In the genomic region with DNA sequence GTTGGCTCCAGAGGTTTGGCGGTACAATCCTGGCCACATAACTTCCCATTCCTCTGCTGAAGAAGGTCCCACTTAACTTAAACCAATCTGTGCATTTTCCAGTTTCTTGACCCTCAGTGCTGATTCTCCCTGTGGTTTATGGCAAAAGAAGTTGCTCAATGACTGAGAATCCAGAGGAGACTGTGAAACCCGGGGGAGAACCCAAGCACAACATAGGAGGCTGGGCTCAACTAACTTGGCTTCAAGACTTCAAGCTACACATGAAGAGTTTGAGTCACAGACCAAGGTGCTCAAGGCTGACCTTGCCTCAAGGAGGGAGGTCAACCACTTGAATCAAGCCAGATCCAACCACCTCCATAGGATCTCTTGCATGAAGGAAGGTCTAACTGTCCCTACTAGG, we compare ENCODE assay signal across 14 mouse cellular contexts. TPM values are rescaled to one million over a fixed set of nuclear protein-coding genes. Genes with fewer than 3 reads are reported as not detected.
DNase-seq lines count a peak whose midpoint lies in the region; ATAC-seq and TF ChIP-seq lines count a peak whose summit lies in the region.
"Had no signal": no experiment of that assay in that cellular context is flagged by ENCODE, and none has a peak within 500 bp of the region (broad histone marks: within the 10 kb centered on the region; RNA-seq: fewer than 3 reads in every experiment).

No protein-coding gene starts in this region.

- H3K27me3 ChIP-seq in kidney, embryonic 14.5 days (ENCODE audit: control insufficient read depth, insufficient read depth, low read length): no peaks in the 10 kb centered on the region
- no peaks in the 10 kb centered on the region for H3K27me3 ChIP-seq in embryonic facial prominence, embryonic 14.5 days (replicated peaks; ENCODE audit: control insufficient read depth, insufficient read depth, low read length)
- no peaks in the 10 kb centered on the region for H3K27me3 ChIP-seq in myocyte (ENCODE audit: control insufficient read depth, insufficient read depth, insufficient read length)
- H3K27me3 ChIP-seq: liver, embryonic 15.5 days had no signal

- TF ChIP-seq POLR2A in bone marrow macrophage, adult 2 months (IDR thresholded peaks at IDR 0.05; ENCODE audit: borderline replicate concordance, low read depth, low read length): no peak
- TF ChIP-seq POLR2A in myocyte (IDR thresholded peaks at IDR 0.05; ENCODE audit: insufficient read length, low read depth): no peak

- no peak overlapping the region for H3K4me3 ChIP-seq in kidney, embryonic 14.5 days (ENCODE audit: low read length)
- no peak overlapping the region for H3K4me3 ChIP-seq in bone marrow macrophage, adult 2 months (ENCODE audit: insufficient read depth, low read length)
- no peak overlapping the region for H3K4me3 ChIP-seq in embryonic facial prominence, embryonic 14.5 days (ENCODE audit: low read depth, low read length)
- H3K4me3 ChIP-seq in myocyte: no peak overlapping the region
- H3K4me3 ChIP-seq: heart, embryonic 15.5 days; liver, embryonic 15.5 days had no signal

- no peak overlapping the region for H3K4me2 ChIP-seq in kidney, embryonic 14.5 days (replicated peaks; ENCODE audit: low read depth, low read length)
- H3K4me2 ChIP-seq in embryonic facial prominence, embryonic 14.5 days (ENCODE audit: low read depth, low read length): no peak overlapping the region
- no peak overlapping the region for H3K4me2 ChIP-seq in myocyte (ENCODE audit: low read depth)
- H3K4me2 ChIP-seq: heart, embryonic 15.5 days; liver, embryonic 15.5 days had no signal

- ATAC-seq in kidney, embryonic 14.5 days (ENCODE audit: low FRiP score, low TSS enrichment): no peak
- no peak for ATAC-seq in embryonic facial prominence, embryonic 14.5 days (ENCODE audit: low read depth)

- no peak for TF ChIP-seq CTCF in bone marrow macrophage, adult 2 months (IDR thresholded peaks at IDR 0.05; ENCODE audit: low read depth, low read length)

- WGBS in kidney, embryonic 14.5 days: 94% methylated on average over 2 of the region's 2 CpGs
- 89% methylated on average over 2 of the region's 2 CpGs for WGBS in embryonic facial prominence, embryonic 14.5 days

- H3K27ac ChIP-seq in kidney, embryonic 14.5 days (ENCODE audit: low read depth, low read length): peak overlapping the region; percentile 19; the same call in 1 of the 2 replicates
- H3K27ac ChIP-seq in bone marrow macrophage, adult 2 months (ENCODE audit: insufficient read depth, low read depth, low read length): peak overlapping the region; percentile 28; the same call in 1 of the 2 replicates
- peak overlapping the region; percentile 85; the same call in 1 of the 2 replicates for H3K27ac ChIP-seq in embryonic facial prominence, embryonic 14.5 days (replicated peaks; ENCODE audit: low read depth, low read length)
- H3K27ac ChIP-seq: liver, embryonic 15.5 days had no signal

- peaks cover 20% of the 10 kb centered on the region for H3K4me1 ChIP-seq in kidney, embryonic 14.5 days (ENCODE audit: control insufficient read depth, insufficient read depth, low read length)
- peaks cover 46% of the 10 kb centered on the region for H3K4me1 ChIP-seq in bone marrow macrophage, adult 2 months (ENCODE audit: control insufficient read depth, insufficient read depth, low read length)
- H3K4me1 ChIP-seq in embryonic facial prominence, embryonic 14.5 days (ENCODE audit: control insufficient read depth, insufficient read depth, low read length): peaks cover 53% of the 10 kb centered on the region
- H3K4me1 ChIP-seq: liver, embryonic 15.5 days had no signal

- H3K36me3 ChIP-seq in kidney, embryonic 14.5 days (ENCODE audit: control insufficient read depth, insufficient read depth, low read length): no peaks in the 10 kb centered on the region
- no peaks in the 10 kb centered on the region for H3K36me3 ChIP-seq in embryonic facial prominence, embryonic 14.5 days (ENCODE audit: control insufficient read depth, insufficient read depth, low read length)
- H3K36me3 ChIP-seq in myocyte (ENCODE audit: control insufficient read depth, insufficient read depth): no peaks in the 10 kb centered on the region
- H3K36me3 ChIP-seq: heart, embryonic 15.5 days; liver, embryonic 15.5 days had no signal

- no peaks in the 10 kb centered on the region for H3K79me2 ChIP-seq in myocyte (ENCODE audit: control insufficient read depth, insufficient read depth)

- intact Hi-C loops in gastrocnemius, postnatal 36 days (cut with DNase I): no loop called here

- H3K9me3 ChIP-seq in kidney, embryonic 14.5 days (ENCODE audit: control insufficient read depth, low read length): no peaks in the 10 kb centered on the region
- H3K9me3 ChIP-seq in embryonic facial prominence, embryonic 14.5 days (ENCODE audit: control insufficient read depth, low read length): no peaks in the 10 kb centered on the region
- H3K9me3 ChIP-seq: heart, embryonic 15.5 days; liver, embryonic 15.5 days had no signal

- no peak overlapping the region for H3K9ac ChIP-seq in kidney, embryonic 14.5 days (ENCODE audit: low read depth, low read length)
- H3K9ac ChIP-seq in embryonic facial prominence, embryonic 14.5 days (ENCODE audit: low read depth, low read length): no peak overlapping the region
- H3K9ac ChIP-seq: heart, embryonic 15.5 days; liver, embryonic 15.5 days had no signal

- DNase-seq in kidney, postnatal 10 days: no peak
- DNase-seq in embryonic facial prominence, embryonic 14.5 days (ENCODE audit: low spot score): no peak
- no peak for DNase-seq in gastrocnemius, adult 8-10 months (ENCODE audit: low spot score in 2 of 2)
- no peak for DNase-seq in gastrocnemius, postnatal 36 days
- DNase-seq: adrenal gland, adult 2 months; right cerebral cortex, postnatal 14 days; thymus, postnatal 4 days had no signal

- H3ac ChIP-seq in myocyte (ENCODE audit: control insufficient read depth, insufficient read length): no peak overlapping the region

TF ChIP-seq in myocyte, 11 proteins besides CTCF, POLR2A, EP300 and RAD21:
- 0 out of 2 replicates have a peak, but pooled peaks have one; percentile 8 for TF ChIP-seq CEBPB (IDR thresholded peaks at IDR 0.05; ENCODE audit: insufficient read depth, poor library complexity, severe bottlenecking)
- no peak for TF ChIP-seq REST (IDR thresholded peaks at IDR 0.05; ENCODE audit: insufficient read depth, insufficient read length)
- no peak for TF ChIP-seq E2F4 (IDR thresholded peaks at IDR 0.05; ENCODE audit: insufficient read depth)
- TF ChIP-seq USF1 (IDR thresholded peaks at IDR 0.05; ENCODE audit: low read depth): no peak
- no peak for TF ChIP-seq MYOG (IDR thresholded peaks at IDR 0.05; ENCODE audit: control insufficient read depth in 1 of 3, insufficient read depth in 1 of 3, insufficient read length in 2 of 3, low read depth in 2 of 3)
- TF ChIP-seq TCF12 (IDR thresholded peaks at IDR 0.05; ENCODE audit: insufficient read depth, poor library complexity, severe bottlenecking): no peak
- no peak for TF ChIP-seq MAX (IDR thresholded peaks at IDR 0.05; ENCODE audit: low read depth)

RNA-seq across cellular contexts. Expression of a gene that starts 9.8 kb away (rescaled TPM):
- polyA plus RNA-seq in kidney, embryonic 14.5 days (2014; fragmentation: Nextera tagmentation; extraction: Ambion mirVana): 76.2 and 105 TPM in 2 replicates
- 386 and 398 TPM in 2 replicates for polyA plus RNA-seq in bone marrow macrophage, adult 2 months (2012; ENCODE audit: insufficient read depth, insufficient read length, missing spikeins)
- 60.1 and 79.9 TPM in 2 replicates for polyA plus RNA-seq in embryonic facial prominence, embryonic 14.5 days (2014; fragmentation: Nextera tagmentation; extraction: Ambion mirVana)
- 1.8 TPM for polyA plus RNA-seq in myocyte (2012; fragmentation: generic; extraction: Trizol)
- total RNA-seq in gastrocnemius, adult 8-10 months (2022): 10 to 100 TPM in 2 of 4 experiments, 1 to 10 TPM in 2; 3.8 to 15.6 (median 7.6) TPM
- 10 to 100 TPM; 14.1 to 17.1 TPM for total RNA-seq in gastrocnemius, postnatal 36 days (2021)

RNA-seq across cellular contexts. Expression of a gene that starts 51.2 kb away (rescaled TPM):
- polyA plus RNA-seq in kidney, embryonic 14.5 days (2014; fragmentation: Nextera tagmentation; extraction: Ambion mirVana): 0.96 and 1.6 TPM in 2 replicates
- not detected in 2 replicates for polyA plus RNA-seq in bone marrow macrophage, adult 2 months (2012; ENCODE audit: insufficient read depth, insufficient read length, missing spikeins)
- polyA plus RNA-seq in embryonic facial prominence, embryonic 14.5 days (2014; fragmentation: Nextera tagmentation; extraction: Ambion mirVana): 0.21 TPM in 1 of 2 replicates, not detected in the other
- not detected for polyA plus RNA-seq in myocyte (2012; fragmentation: generic; extraction: Trizol)
- not detected for total RNA-seq in gastrocnemius, adult 8-10 months (2022)
- not detected for total RNA-seq in gastrocnemius, postnatal 36 days (2021)
- total RNA-seq: common myeloid progenitor, adult 5-6 weeks; megakaryocyte, adult 5-6 weeks had no signal
- polyA plus RNA-seq: adrenal gland, adult 2 months; heart, embryonic 15.5 days had no signal

Comparison
In these comparisons a context has a peak if more than half of its experiments do, and no peak if none do; other contexts are left out.
1. H3K27ac ChIP-seq: peak in every context shown above with its lines; median percentile 85 in embryonic facial prominence, embryonic 14.5 days; 28 in bone marrow macrophage, adult 2 months; 19 in kidney, embryonic 14.5 days.
2. RNA of a gene that starts 9.8 kb away (polyA plus RNA-seq): 386 to 398 TPM in bone marrow macrophage, adult 2 months, 76.2 to 105 TPM in kidney, embryonic 14.5 days and 60.1 to 79.9 TPM in embryonic facial prominence, embryonic 14.5 days; 1.8 TPM in myocyte (single experiment); every median in the first group is over 10 times any median in the second.